Mouse (Mus musculus) embryonic facial prominence, embryonic 14.5 days (tissue): ENCODE measurements around the gene Samhd1. TPM values are rescaled to one million over a fixed set of nuclear protein-coding genes. Genes with fewer than 3 reads are reported as not detected.
"Not testable (repeated sequence)": the region's sequence is repeated elsewhere in the genome, so short reads cannot be mapped to it uniquely, and the experiment has no call there.

ENCODE experiments used
- ATAC-seq: fragments of 200-750 bp; cut with Nextera tagmentation; 2 replicates; pipeline ENCODE4 v1.8.0; 2017; ENCODE audit warnings: low read depth, moderate number of reproducible peaks, moderate TSS enrichment
- DNase-seq: peaks from one replicate; pipeline ENCODE4 v3.0.0-alpha.2; 2015; ENCODE audit warnings: low spot score
- H3K27ac ChIP-seq: fragments of 300-500 bp; sonication (generic); replicated peaks from 2 replicates; pipeline ENCODE4 v1.5.1; 2014; ENCODE audit warnings: low read depth, mild to moderate bottlenecking, low read length, moderate library complexity
- H3K27me3 ChIP-seq: fragments of 300-500 bp; sonication (generic); replicated peaks from 2 replicates; pipeline ENCODE4 v1.6.1; 2014; ENCODE audit warnings: low read length; ENCODE audit not compliant: control insufficient read depth, insufficient read depth
- H3K36me3 ChIP-seq: fragments of 300-500 bp; sonication (generic); 2 replicates; pipeline ENCODE4 v1.6.1; 2014; ENCODE audit warnings: low read length, mixed read lengths; ENCODE audit not compliant: control insufficient read depth, insufficient read depth
- H3K4me1 ChIP-seq: fragments of 300-500 bp; sonication (generic); 2 replicates; pipeline ENCODE4 v1.6.1; 2014; ENCODE audit warnings: antibody characterized with exemption, low read length; ENCODE audit not compliant: control insufficient read depth, insufficient read depth
- H3K4me2 ChIP-seq: fragments of 300-500 bp; sonication (generic); 2 replicates; pipeline ENCODE4 v1.6.1; 2014; ENCODE audit warnings: low read depth, mild to moderate bottlenecking, low read length, moderate library complexity, mixed read lengths
- H3K4me3 ChIP-seq: fragments of 300-500 bp; sonication (generic); 2 replicates; pipeline ENCODE4 v1.5.1; 2014; ENCODE audit warnings: low read depth, mild to moderate bottlenecking, low read length
- H3K9ac ChIP-seq: fragments of 300-500 bp; sonication (generic); 2 replicates; pipeline ENCODE4 v1.6.1; 2014; ENCODE audit warnings: low read depth, mild to moderate bottlenecking, low read length, moderate library complexity, mixed read lengths
- H3K9me3 ChIP-seq: fragments of 300-500 bp; sonication (generic); 2 replicates; pipeline ENCODE4 v1.6.1; 2016; ENCODE audit warnings: low read length; ENCODE audit not compliant: control insufficient read depth
- WGBS: fragments of 180-500 bp; shearing (Covaris S2); extraction: QIAGEN DNeasy Blood & Tissue Kit; methylation state at CpG from one replicate; pipeline ENCODE4 v1.1.7; 2014; 5-methylcytosine and 5-hydroxymethylcytosine counted together
- polyA plus RNA-seq: library from polyadenylated mRNA; unstranded; fragments of >200 nt; fragmentation: Nextera tagmentation; extraction: Ambion mirVana; gene quantifications from 2 replicates; pipeline ENCODE4 v1.2.1, GENCODE M21; 2014

Samhd1 gene
- polyA plus RNA-seq, 1 experiment from 2014 or later: 24.0 TPM

DNA sequence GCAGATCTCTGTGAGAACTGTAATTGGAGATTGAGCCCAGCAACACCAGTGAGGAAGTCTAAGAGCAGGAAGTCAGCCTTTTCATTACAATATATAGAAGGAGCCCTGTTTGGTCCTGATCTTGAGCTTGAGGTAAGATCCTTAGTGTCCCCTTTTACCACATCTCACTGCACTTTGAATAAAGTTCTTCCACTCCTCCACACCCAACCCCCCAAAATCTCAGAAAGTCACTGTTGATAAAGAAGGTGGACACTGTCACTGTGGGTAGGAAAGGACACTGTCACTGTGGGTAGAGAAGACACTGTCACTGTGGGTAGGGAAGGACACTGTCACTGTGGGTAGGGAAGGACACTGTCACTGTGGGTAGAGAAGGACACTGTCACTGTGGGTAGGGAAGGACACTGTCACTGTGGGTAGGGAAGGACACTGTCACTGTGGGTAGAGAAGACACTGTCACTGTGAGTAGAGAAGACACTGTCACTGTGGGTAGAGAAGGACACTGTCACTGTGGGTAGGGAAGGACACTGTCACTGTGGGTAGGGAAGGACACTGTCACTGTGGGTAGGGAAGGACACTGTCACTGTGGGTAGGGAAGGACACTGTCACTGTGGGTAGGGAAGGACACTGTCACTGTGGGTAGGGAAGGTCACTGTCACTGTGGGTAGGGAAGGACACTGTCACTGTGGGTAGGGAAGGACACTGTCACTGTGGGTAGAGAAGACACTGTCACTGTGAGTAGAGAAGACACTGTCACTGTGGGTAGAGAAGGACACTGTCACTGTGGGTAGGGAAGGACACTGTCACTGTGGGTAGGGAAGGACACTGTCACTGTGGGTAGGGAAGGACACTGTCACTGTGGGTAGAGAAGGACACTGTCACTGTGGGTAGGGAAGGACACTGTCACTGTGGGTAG is 30.5 kb upstream of the Samhd1 start:
- not testable (repeated sequence) for ATAC-seq, DNase-seq, H3K4me3 ChIP-seq, H3K4me2 ChIP-seq, H3K9me3 ChIP-seq, H3K27ac ChIP-seq, H3K27me3 ChIP-seq, H3K9ac ChIP-seq, H3K4me1 ChIP-seq
- H3K36me3 ChIP-seq: peaks cover 64% of the 10 kb centered on the region

DNA sequence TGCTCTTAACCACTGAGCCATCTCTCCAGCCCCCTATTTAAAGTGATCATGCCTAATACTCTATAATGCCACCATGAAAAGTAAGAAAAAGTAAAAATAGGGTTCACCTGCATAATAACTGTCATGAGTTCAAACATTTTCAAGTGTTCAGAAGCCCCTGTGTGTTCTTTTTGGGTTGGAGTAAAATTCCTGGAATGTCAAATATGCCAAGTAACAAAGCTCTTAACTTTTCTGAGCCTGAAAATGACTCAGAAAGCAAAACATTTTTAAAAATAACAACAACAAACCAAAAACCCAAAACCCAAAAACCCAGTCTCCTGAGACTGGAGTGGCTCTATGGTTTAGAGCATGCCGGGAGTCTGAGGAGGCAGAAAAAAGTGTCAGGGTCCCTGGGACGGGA is 29.0 kb upstream of the Samhd1 start:
- H3K27ac ChIP-seq: no peak overlapping the region
- no peak overlapping the region for H3K4me2 ChIP-seq
- H3K9me3 ChIP-seq: no peaks in the 10 kb centered on the region
- 70% methylated on average over 2 of the region's 2 CpGs for WGBS
- no peaks in the 10 kb centered on the region for H3K4me1 ChIP-seq
- H3K4me3 ChIP-seq: no peak overlapping the region
- ATAC-seq (no peak), DNase-seq (no peak)
- H3K36me3 ChIP-seq: peaks cover 66% of the 10 kb centered on the region
- H3K9ac ChIP-seq: no peak overlapping the region
- no peaks in the 10 kb centered on the region for H3K27me3 ChIP-seq

DNA sequence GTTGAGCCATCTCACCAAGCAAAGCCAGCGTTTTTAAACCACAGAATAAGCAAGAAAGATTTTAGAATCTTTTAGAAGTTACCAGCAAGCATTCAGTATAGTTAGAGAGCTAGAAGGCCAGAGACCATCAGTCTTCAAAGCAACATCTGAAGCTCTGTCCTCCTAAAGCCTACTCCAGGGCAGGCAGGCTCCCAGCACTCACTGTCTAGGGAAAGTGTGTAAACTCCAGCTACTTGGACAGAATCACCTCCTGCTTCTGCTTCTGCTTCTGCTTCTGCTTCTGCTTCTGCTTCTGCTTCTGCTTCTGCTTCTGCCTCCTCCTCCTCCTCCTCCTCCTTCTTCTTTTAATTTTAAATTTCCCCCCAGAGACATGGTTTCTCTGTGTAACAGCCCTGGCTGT is 21.0 kb upstream of the Samhd1 start:
- no peak for ATAC-seq
- Histone ChIP-seq H3K27ac (no peak overlapping the region), H3K36me3 (peaks cover 83% of the 10 kb centered on the region), H3K4me2 (no peak overlapping the region), H3K9ac (no peak overlapping the region), H3K4me1 (no peaks in the 10 kb centered on the region), H3K27me3 (no peaks in the 10 kb centered on the region), H3K4me3 (no peak overlapping the region), H3K9me3 (no peaks in the 10 kb centered on the region)
- WGBS: 79% methylated on average over 1 of the region's 1 CpGs
- no peak for DNase-seq

DNA sequence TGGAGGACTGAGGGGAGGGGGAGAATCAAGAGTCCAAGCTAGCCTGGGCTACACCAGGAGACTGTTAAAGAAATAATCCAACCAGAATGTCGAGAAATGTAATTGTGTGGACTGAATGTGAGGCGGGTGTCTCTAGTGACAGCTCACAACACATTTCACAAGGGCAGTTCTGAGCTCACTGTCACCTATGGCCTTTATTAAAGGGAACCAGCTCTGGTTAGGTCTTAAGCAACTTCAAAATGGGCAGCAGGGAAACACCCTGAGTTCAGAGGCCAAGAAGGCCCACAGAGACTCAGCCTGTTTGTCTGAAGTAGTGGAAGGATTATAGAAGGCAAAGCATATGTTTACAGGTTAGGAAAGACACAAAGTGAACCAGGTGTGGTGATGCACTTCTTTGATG is 18.2 kb upstream of the Samhd1 start:
- Histone ChIP-seq H3K27me3 (no peaks in the 10 kb centered on the region), H3K36me3 (peaks cover 81% of the 10 kb centered on the region), H3K4me3 (no peak overlapping the region), H3K27ac (no peak overlapping the region), H3K9ac (no peak overlapping the region), H3K4me1 (no peaks in the 10 kb centered on the region), H3K4me2 (no peak overlapping the region), H3K9me3 (no peaks in the 10 kb centered on the region)
- DNase-seq: no peak
- ATAC-seq: no peak
- WGBS: 77% methylated on average over 2 of the region's 2 CpGs

GRCm38 (mm10) chr2:157148417-157148816 is 13.4 kb upstream of the Samhd1 start:
- Histone ChIP-seq H3K27me3 (no peaks in the 10 kb centered on the region), H3K4me1 (no peaks in the 10 kb centered on the region), H3K9me3 (no peaks in the 10 kb centered on the region), H3K4me3 (no peak overlapping the region), H3K36me3 (peaks cover 60% of the 10 kb centered on the region), H3K4me2 (no peak overlapping the region), H3K9ac (no peak overlapping the region), H3K27ac (no peak overlapping the region)
- WGBS: 93% methylated on average over 5 of the region's 5 CpGs
- ATAC-seq: no peak
- DNase-seq: no peak

DNA sequence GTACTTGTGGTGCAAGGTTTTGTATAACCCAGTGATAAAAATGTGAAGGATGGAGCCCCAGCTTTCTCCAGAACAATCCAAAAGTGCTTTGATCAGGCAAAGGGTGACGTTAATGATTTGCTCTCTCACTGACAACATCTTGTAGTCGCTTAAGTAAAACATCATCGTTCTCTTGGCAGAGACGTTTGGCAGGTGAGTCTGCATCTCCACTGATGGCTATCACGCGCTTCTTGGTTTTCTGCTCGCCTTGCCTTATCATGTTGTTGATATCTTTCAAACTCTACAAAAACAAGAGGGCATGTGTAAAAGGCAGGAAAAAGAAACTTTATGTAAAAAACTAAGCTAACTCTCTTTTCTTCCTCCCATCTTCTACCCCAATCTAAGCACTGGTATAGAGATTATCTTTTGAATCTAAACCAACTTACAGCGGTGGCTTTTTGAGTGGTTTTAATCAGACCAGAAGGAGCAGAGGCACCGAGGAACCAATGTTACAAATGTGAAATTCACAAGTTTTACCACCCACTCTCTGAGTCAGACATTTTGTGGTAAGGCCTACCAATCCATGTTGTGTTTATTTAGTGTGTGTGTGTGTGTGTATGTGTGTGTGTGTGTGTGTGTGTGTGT is 12.4 kb upstream of the Samhd1 start:
- peaks cover 51% of the 10 kb centered on the region for H3K36me3 ChIP-seq
- H3K4me1 ChIP-seq: no peaks in the 10 kb centered on the region
- no peak overlapping the region for H3K4me3 ChIP-seq
- no peaks in the 10 kb centered on the region for H3K9me3 ChIP-seq
- no peak for ATAC-seq
- H3K27ac ChIP-seq: no peak overlapping the region
- H3K27me3 ChIP-seq: no peaks in the 10 kb centered on the region
- WGBS: 90% methylated on average over 9 of the region's 9 CpGs
- DNase-seq: no peak
- no peak overlapping the region for H3K9ac ChIP-seq
- no peak overlapping the region for H3K4me2 ChIP-seq

DNA sequence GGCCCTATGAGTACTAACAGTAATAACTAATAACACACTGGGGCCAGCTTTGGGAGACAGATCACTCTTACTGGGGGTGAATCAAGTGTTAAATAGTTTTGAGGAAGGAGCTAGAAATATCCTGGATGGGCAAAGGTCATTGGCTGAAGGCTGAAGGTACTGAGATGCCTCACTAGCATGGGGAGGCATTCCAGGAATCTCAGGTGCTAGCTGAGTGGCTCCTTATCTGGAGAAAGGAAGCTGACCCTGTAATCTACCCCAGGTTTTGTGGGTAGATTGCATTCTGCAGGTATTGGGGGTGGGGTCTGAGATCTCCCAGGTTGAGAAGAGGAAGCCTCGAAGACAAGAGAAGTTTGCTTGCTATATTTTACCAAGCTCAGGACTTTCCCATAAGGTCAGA is 10.1 kb upstream of the Samhd1 start:
- 78% methylated on average over 1 of the region's 1 CpGs for WGBS
- no peak overlapping the region for H3K4me3 ChIP-seq
- no peak overlapping the region for H3K27ac ChIP-seq
- no peaks in the 10 kb centered on the region for H3K9me3 ChIP-seq
- H3K4me1 ChIP-seq: no peaks in the 10 kb centered on the region
- no peak for ATAC-seq
- peaks cover 29% of the 10 kb centered on the region for H3K36me3 ChIP-seq
- no peak for DNase-seq
- H3K4me2 ChIP-seq: no peak overlapping the region
- no peaks in the 10 kb centered on the region for H3K27me3 ChIP-seq
- H3K9ac ChIP-seq: no peak overlapping the region

DNA sequence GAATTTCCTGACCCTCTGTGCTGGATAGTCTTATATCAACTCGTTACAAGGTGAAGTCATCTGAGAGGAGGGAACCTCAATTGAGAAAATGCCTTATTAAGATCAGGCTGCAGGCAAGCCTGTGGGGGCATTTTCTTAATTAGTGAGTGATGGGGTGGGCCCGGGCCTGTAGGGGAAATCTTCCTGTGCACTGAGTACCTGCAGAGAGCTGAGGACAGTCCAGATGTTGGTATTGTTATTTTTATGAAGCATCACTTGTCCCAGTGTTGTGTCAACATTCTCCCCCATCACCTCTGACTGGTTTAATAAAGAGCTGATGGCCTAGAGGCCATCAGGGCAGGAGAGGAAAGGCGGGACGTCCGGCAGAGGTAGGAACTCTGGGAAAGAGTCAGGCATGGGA is 9.1 kb upstream of the Samhd1 start:
- no peak overlapping the region for H3K27ac ChIP-seq
- ATAC-seq: no peak
- H3K27me3 ChIP-seq: no peaks in the 10 kb centered on the region
- WGBS: 68% methylated on average over 5 of the region's 5 CpGs
- no peak for DNase-seq
- H3K4me2 ChIP-seq: no peak overlapping the region
- H3K9me3 ChIP-seq: no peaks in the 10 kb centered on the region
- no peaks in the 10 kb centered on the region for H3K4me1 ChIP-seq
- H3K9ac ChIP-seq: no peak overlapping the region
- H3K36me3 ChIP-seq: peaks cover 19% of the 10 kb centered on the region
- H3K4me3 ChIP-seq: no peak overlapping the region

DNA sequence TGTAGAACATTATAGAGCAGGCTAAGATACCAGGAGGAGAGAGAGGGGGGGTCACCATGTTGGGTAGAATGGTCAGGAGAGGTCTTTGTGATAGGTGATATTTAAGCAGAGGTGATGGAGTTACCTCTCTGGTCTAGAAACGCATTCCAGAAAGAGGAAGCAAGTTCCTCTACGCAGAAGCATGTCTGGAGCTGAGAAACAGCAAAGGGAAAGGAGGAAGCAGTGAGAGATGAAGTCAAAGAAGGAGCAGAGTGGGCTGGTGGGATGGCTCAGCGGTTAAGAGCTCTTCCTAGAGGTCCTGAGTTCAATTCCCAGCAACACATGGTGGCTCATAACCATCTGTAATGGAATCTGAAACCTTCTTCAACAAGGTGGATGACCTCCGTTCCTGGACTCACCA is 6.9 kb upstream of the Samhd1 start:
- Histone ChIP-seq H3K27ac (no peak overlapping the region), H3K4me3 (no peak overlapping the region), H3K36me3 (peaks cover 2% of the 10 kb centered on the region; the same call in 1 of the 2 replicates), H3K9ac (no peak overlapping the region), H3K4me1 (no peaks in the 10 kb centered on the region), H3K4me2 (no peak overlapping the region), H3K9me3 (no peaks in the 10 kb centered on the region), H3K27me3 (no peaks in the 10 kb centered on the region)
- no peak for ATAC-seq
- 81% methylated on average over 4 of the region's 4 CpGs for WGBS
- DNase-seq: no peak
